Mouse (Mus musculus) E14TG2a.4 (cell line): ENCODE measurements around the gene A830018L16Rik.
"Not testable (repeated sequence)": the region's sequence is repeated elsewhere in the genome, so short reads cannot be mapped to it uniquely, and the experiment has no call there.

Experiments
- H3K27me3 ChIP-seq: 2 replicates; pipeline ENCODE4 v1.6.1; 2014; ENCODE audit warnings: low read length, control low read depth; ENCODE audit not compliant: insufficient read depth
- H3K36me3 ChIP-seq: 2 replicates; pipeline ENCODE4 v1.6.1; 2014; ENCODE audit warnings: low read length, control low read depth; ENCODE audit not compliant: insufficient read depth
- H3K4me1 ChIP-seq: replicated peaks from 2 replicates; pipeline ENCODE4 v1.6.1; 2014; ENCODE audit warnings: low read depth, low read length, control low read depth
- H3K4me3 ChIP-seq: replicated peaks from 2 replicates; pipeline ENCODE4 v1.5.1; 2014; ENCODE audit warnings: mild to moderate bottlenecking, low read length
- H3K9me3 ChIP-seq: 2 replicates; pipeline ENCODE4 v1.6.1; 2014; ENCODE audit warnings: low read length, control low read depth
- CTCF ChIP-seq: conservative IDR thresholded peaks from 2 replicates; pipeline ENCODE4 v1.5.1; 2014; ENCODE audit warnings: low read length
- NANOG ChIP-seq: IDR thresholded peaks from 2 replicates; pipeline ENCODE4 v1.6.1; 2014; ENCODE audit warnings: borderline replicate concordance, low read length, mixed read lengths
- POU5F1 ChIP-seq: IDR thresholded peaks from 2 replicates; pipeline ENCODE4 v1.6.1; 2014; ENCODE audit warnings: low read length, borderline replicate concordance

The A830018L16Rik gene

GRCm38 (mm10) chr1:11458353-11458752 lies 44.4 kb downstream of the A830018L16Rik start:
- TF ChIP-seq NANOG (no peak), CTCF (no peak), POU5F1 (no peak)
- peaks cover 16% of the 10 kb centered on the region for H3K4me1 ChIP-seq
- no peaks in the 10 kb centered on the region for H3K27me3 ChIP-seq
- peaks cover 3% of the 10 kb centered on the region; the same call in 1 of the 2 replicates for H3K9me3 ChIP-seq
- no peaks in the 10 kb centered on the region for H3K36me3 ChIP-seq
- no peak overlapping the region for H3K4me3 ChIP-seq

- Histone ChIP-seq H3K9me3 (no peaks in the 10 kb centered on the region), H3K4me1 (peaks cover 40% of the 10 kb centered on the region), H3K4me3 (no peak overlapping the region), H3K36me3 (no peaks in the 10 kb centered on the region), H3K27me3 (no peaks in the 10 kb centered on the region)
- TF ChIP-seq CTCF (peak; percentile 30), NANOG (no peak), POU5F1 (no peak)
These were observed 52.4 kb downstream of the A830018L16Rik start for GRCm38 (mm10) chr1:11466325-11466724.

- TF ChIP-seq NANOG (peak; percentile 92), POU5F1 (no peak)
- Histone ChIP-seq H3K4me3 (no peak overlapping the region), H3K27me3 (no peaks in the 10 kb centered on the region), H3K4me1 (peaks cover 32% of the 10 kb centered on the region), H3K9me3 (no peaks in the 10 kb centered on the region), H3K36me3 (no peaks in the 10 kb centered on the region)
These were observed 53.2 kb downstream of the A830018L16Rik start for GRCm38 (mm10) chr1:11467065-11467643.

GRCm38 (mm10) chr1:11492936-11493335 lies 79.0 kb downstream of the A830018L16Rik start:
- Histone ChIP-seq H3K36me3 (no peaks in the 10 kb centered on the region), H3K9me3 (peaks cover 11% of the 10 kb centered on the region), H3K27me3 (no peaks in the 10 kb centered on the region), H3K4me3 (no peak overlapping the region), H3K4me1 (peaks cover 17% of the 10 kb centered on the region)
- TF ChIP-seq NANOG, result no peak; the same call in 1 of the 2 replicates
- TF ChIP-seq POU5F1, result no peak
- no peak for TF ChIP-seq CTCF

- TF ChIP-seq NANOG, result peak; percentile 67; the same call in 1 of the 2 replicates
- no peak for TF ChIP-seq CTCF
- no peaks in the 10 kb centered on the region for H3K27me3 ChIP-seq
- H3K4me1 ChIP-seq, result peaks cover 30% of the 10 kb centered on the region
- H3K9me3 ChIP-seq, result peaks cover 9% of the 10 kb centered on the region
- peaks cover 21% of the 10 kb centered on the region for H3K36me3 ChIP-seq
- H3K4me3 ChIP-seq, result no peak overlapping the region
These were observed 87.7 kb downstream of the A830018L16Rik start for GRCm38 (mm10) chr1:11501556-11501955.

GRCm38 (mm10) chr1:11549810-11550209 lies 135.9 kb downstream of the A830018L16Rik start:
- not testable (repeated sequence) for H3K4me1 ChIP-seq, H3K27me3 ChIP-seq, H3K9me3 ChIP-seq, H3K36me3 ChIP-seq, H3K4me3 ChIP-seq

- Histone ChIP-seq H3K36me3 (no peaks in the 10 kb centered on the region), H3K9me3 (no peaks in the 10 kb centered on the region), H3K27me3 (no peaks in the 10 kb centered on the region), H3K4me3 (no peak overlapping the region), H3K4me1 (0 out of 2 replicates have a peak, but pooled peaks cover 4% of the 10 kb centered on the region)
- TF ChIP-seq NANOG, result no peak
- TF ChIP-seq CTCF, result 0 out of 2 replicates have a peak, but pooled peaks have one; percentile 10
These were observed 151.4 kb downstream of the A830018L16Rik start for GRCm38 (mm10) chr1:11565309-11565708.

GRCm38 (mm10) chr1:11566730-11567129 lies 152.8 kb downstream of the A830018L16Rik start:
- no peaks in the 10 kb centered on the region for H3K27me3 ChIP-seq

GRCm38 (mm10) chr1:11567300-11567885 lies 153.5 kb downstream of the A830018L16Rik start:
- Histone ChIP-seq H3K27me3 (no peaks in the 10 kb centered on the region), H3K4me3 (no peak overlapping the region), H3K9me3 (no peaks in the 10 kb centered on the region), H3K36me3 (no peaks in the 10 kb centered on the region), H3K4me1 (0 out of 2 replicates have a peak, but pooled peaks cover 4% of the 10 kb centered on the region)
- TF ChIP-seq CTCF, result no peak
- TF ChIP-seq POU5F1, result no peak

More at GRCm38 (mm10) chr1:11566730-11567129, 152.8 kb downstream of the A830018L16Rik start:
- TF ChIP-seq POU5F1 (no peak), NANOG (no peak), CTCF (no peak)
- Histone ChIP-seq H3K36me3 (no peaks in the 10 kb centered on the region), H3K9me3 (no peaks in the 10 kb centered on the region), H3K4me3 (no peak overlapping the region), H3K4me1 (0 out of 2 replicates have a peak, but pooled peaks cover 4% of the 10 kb centered on the region)
